Mouse (Mus musculus) heart, adult 18-20 months (tissue): ENCODE data around the gene Slc13a1. TPM values are rescaled to one million over a fixed set of nuclear protein-coding genes. Genes with fewer than 3 reads are reported as not detected.

Source experiments
- DNase-seq, 2 experiments: peaks; one replicate each; pipeline ENCODE4 v3.0.0; 2021 to 2022; ENCODE audit warnings: mixed read lengths in 1 of 2
- microRNA-seq, 2 experiments: library from miRNA; unstranded; fragments of <30 nt; microRNA quantifications; one replicate each; pipeline ENCODE4 v1.2.0; 2022
- total RNA-seq, 2 experiments: library from RNA; stranded (reverse); gene quantifications; 2 replicates each; pipeline ENCODE4 v1.2.3; 2021

The Slc13a1 gene
- total RNA-seq, 2 experiments from 2014 or later, result 0.10 TPM; not detected in 1

- peak; percentile 0 to 4 for DNase-seq
Observed at GRCm38 (mm10) chr6:24076089-24076488, 91.8 kb downstream of the Slc13a1 start.

DNA sequence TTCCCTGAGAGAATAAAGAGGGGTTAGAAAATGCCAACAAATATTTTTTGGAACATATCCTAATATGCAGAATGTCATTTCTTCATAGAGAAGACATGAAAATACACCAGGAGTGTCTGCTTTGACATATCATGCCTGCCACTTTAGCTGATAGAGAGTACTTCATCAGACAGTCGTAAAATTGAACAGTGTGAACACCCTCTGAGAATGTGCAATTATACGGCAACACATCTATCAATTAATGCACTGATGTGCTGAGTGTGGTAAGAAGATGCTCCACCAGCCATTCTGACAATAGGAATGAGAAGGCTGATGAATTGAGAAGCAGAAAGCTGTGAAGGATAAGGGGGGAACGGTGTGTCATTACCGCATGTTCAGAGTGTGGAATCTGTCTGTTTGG, 95.1 kb downstream of the Slc13a1 start:
- DNase-seq, result no peak

DNA sequence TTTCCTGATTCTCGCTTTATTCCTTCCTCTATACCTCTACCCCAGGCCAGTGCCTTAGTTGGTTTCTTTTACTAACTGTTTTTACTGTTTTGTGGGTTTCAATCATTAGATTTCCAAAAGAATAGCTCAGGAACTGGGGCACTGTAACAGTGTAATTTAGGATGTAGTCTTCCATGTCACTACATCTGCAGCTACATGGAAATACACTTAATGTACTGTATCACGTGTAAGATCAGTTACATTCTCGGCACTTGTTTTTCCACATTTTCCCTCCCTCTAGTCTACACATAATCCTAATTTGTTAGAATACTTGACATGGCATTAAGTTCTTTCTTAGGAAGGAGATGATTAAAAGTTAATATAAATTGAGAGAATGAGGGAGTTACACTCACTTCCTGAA, 108.1 kb downstream of the Slc13a1 start:
- no peak for DNase-seq

GRCm38 (mm10) chr6:24055086-24055485, 112.8 kb downstream of the Slc13a1 start:
- DNase-seq, result no peak

DNA sequence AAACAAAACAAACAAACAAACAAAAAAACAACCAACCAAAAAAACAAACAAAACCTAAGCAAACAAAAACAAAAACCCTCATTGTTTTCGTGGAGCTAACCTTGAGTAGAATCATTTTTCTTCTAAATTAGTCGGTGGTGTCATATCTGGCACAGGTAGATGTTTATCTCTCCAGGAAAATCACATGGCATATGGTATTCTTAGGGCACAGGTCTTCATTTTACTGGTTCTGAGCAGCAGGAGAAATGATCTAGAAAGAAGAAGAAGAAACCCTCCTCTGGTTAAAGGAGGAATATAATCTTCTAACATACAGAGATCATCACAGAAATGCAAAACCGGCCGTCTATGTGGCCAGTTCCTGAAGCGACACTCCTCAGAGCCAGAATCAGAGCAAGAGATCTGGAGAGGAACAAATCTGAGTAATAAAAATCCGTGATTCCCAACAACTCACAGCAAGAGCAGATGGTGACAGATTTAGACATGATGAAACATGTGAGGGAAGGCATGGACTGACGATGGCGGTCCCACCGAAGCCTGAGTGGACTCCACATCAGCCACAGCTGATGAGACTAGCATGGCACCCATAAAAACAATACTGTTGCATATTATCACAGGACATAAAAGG, 113.7 kb downstream of the Slc13a1 start:
- no peak for DNase-seq

DNA sequence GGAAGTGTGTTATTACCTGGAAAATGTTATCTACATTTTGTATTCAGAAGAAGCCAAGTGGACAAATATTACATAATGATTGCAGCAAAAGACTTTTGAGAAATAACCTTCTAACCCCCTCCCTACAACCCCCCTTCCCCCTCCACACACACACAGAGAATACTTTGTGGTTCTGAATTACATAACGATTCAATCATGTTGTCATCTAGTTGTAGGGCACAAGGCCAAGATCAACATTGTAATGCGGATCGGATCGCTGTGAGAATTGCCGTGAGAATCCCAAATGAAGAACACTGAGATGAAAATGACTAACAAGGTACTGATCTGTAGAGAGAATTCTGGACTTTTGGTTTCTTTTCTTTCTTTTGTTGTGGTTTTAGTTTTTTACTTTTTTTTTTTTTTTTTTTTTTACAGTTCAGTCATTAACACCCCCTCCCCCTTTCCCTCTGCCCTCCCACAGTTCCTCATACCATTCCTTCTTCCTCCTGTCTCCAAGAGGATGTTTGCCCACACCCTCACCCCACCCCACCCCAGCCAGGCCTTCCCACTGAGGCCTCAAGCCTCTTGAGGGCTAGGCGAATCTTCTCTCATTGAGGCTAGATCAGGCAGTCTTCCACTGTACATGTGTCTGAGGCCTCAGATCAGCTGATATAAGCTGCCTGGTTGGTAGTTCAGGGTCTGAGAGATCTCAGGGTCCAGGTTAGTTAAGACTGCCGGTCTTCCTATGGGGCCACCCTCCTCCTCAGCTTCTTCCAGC, 120.7 kb downstream of the Slc13a1 start:
- DNase-seq, result peak; percentile 4 to 5

- no peak for DNase-seq
Observed at GRCm38 (mm10) chr6:24043496-24043895, 124.4 kb downstream of the Slc13a1 start.

Small RNAs within 50 kb of the gene (microRNA-seq; reads per million reads assigned to microRNA genes)
- gene Gm26386, result 0 reads per million in 2 experiments

Other genes starting within 250 kb of the Slc13a1 start
- gene Tas2r118, start 198.0 kb downstream of the Slc13a1 start, total RNA-seq, result not detected